Mouse (Mus musculus) CH12.LX (cell line): ENCODE measurements at regions not wholly inside any gene's neighbourhood (a gene's known extent, or its start where the extent isn't known, plus 50 kb on each side); places are given as distances from the start of the nearest gene placed in this dataset.

Source experiments
- DNase-seq: peaks from one replicate; pipeline ENCODE4 v3.0.0-alpha.2; 2013; ENCODE audit errors: extremely low read depth
- H3K27ac ChIP-seq: 2 replicates; pipeline ENCODE4 v1.5.1; 2012; ENCODE audit warnings: low read depth, mild to moderate bottlenecking, control low read depth, moderate library complexity; ENCODE audit not compliant: insufficient read depth
- H3K27me3 ChIP-seq: replicated peaks from 2 replicates; pipeline ENCODE3; 2012; ENCODE audit warnings: inconsistent platforms
- H3K36me3 ChIP-seq, 2 experiments: replicated peaks in 1 of 2; 2 replicates each; pipeline versions ENCODE3 to v1.6.1; 2012; ENCODE audit warnings: inconsistent platforms in 1 of 2, low read length in 1 of 2, mild to moderate bottlenecking in 1 of 2, mixed read lengths in 1 of 2, moderate library complexity in 1 of 2; ENCODE audit not compliant: control insufficient read depth in 1 of 2, insufficient read depth in 1 of 2
- H3K4me1 ChIP-seq, 2 experiments: 2 replicates each; pipeline ENCODE4 v1.6.1; 2012; ENCODE audit warnings: inconsistent platforms in 1 of 2, moderate library complexity in 1 of 2; ENCODE audit not compliant: insufficient read depth in 2 of 2, control insufficient read depth in 1 of 2
- H3K4me2 ChIP-seq: 2 replicates; pipeline ENCODE4 v1.6.1; 2012; ENCODE audit warnings: low read depth, mild to moderate bottlenecking, control low read depth; ENCODE audit not compliant: poor library complexity, insufficient read depth, severe bottlenecking
- H3K4me3 ChIP-seq, 3 experiments: fragments of 150-350 bp in 1 of 3; sonication (generic) in 1 of 3; replicated peaks in 1 of 3; 2 replicates each; pipeline versions ENCODE3 to v1.5.1; 2011 to 2012; ENCODE audit warnings: low read depth in 2 of 3, low read length in 2 of 3, mild to moderate bottlenecking in 2 of 3, moderate library complexity in 2 of 3, control low read depth in 1 of 3, improper control_type of control experiment in 1 of 3, inconsistent platforms in 1 of 3, mixed read lengths in 1 of 3; ENCODE audit not compliant: poor library complexity in 1 of 3
- H3K79me2 ChIP-seq: replicated peaks from 2 replicates; pipeline ENCODE4 v1.6.1; 2012; ENCODE audit warnings: mild to moderate bottlenecking, moderate library complexity; ENCODE audit not compliant: control insufficient read depth, poor library complexity, insufficient read depth, severe bottlenecking; ENCODE audit errors: extremely low read depth
- H3K9ac ChIP-seq: 2 replicates; pipeline ENCODE4 v1.6.1; 2012; ENCODE audit warnings: low read depth, mild to moderate bottlenecking, control low read depth, moderate library complexity; ENCODE audit not compliant: insufficient read depth
- H3K9me3 ChIP-seq: replicated peaks from 2 replicates; pipeline ENCODE3; 2012; ENCODE audit warnings: low read length, inconsistent platforms, mixed read lengths
- CHD1 ChIP-seq: IDR thresholded peaks from 2 replicates; pipeline ENCODE4 v1.6.1; 2012; ENCODE audit warnings: low read depth, low read length, improper control_type of control experiment, inconsistent platforms
- CHD2 ChIP-seq: IDR thresholded peaks from 2 replicates; pipeline ENCODE4 v1.6.1; 2011; ENCODE audit warnings: low read length, improper control_type of control experiment
- ETS1 ChIP-seq: conservative IDR thresholded peaks from 2 replicates; pipeline ENCODE4 v1.6.1; 2012; ENCODE audit warnings: low read depth, mild to moderate bottlenecking, inconsistent platforms, low read length, improper control_type of control experiment, moderate library complexity
- GABPA ChIP-seq: IDR thresholded peaks from 2 replicates; pipeline ENCODE4 v1.6.1; 2012; ENCODE audit warnings: low read depth, low read length, improper control_type of control experiment, inconsistent platforms; ENCODE audit not compliant: insufficient replicate concordance
- HCFC1 ChIP-seq: IDR thresholded peaks from 2 replicates; pipeline ENCODE4 v1.6.1; 2012; ENCODE audit warnings: low read depth, mild to moderate bottlenecking, inconsistent platforms, low read length, improper control_type of control experiment
- IRF4 ChIP-seq: IDR thresholded peaks from 2 replicates; pipeline ENCODE4 v1.6.1; 2014; ENCODE audit warnings: low read depth, mild to moderate bottlenecking, inconsistent platforms, low read length, improper control_type of control experiment
- JUN ChIP-seq: IDR thresholded peaks from 2 replicates; pipeline ENCODE4 v1.6.1; 2011; ENCODE audit warnings: low read depth, mild to moderate bottlenecking, low read length, improper control_type of control experiment, moderate library complexity; ENCODE audit not compliant: insufficient read depth
- KAT2A ChIP-seq: IDR thresholded peaks from 2 replicates; pipeline ENCODE4 v1.6.1; 2012; ENCODE audit warnings: low read length, improper control_type of control experiment, inconsistent platforms; ENCODE audit not compliant: insufficient replicate concordance
- MAFK ChIP-seq: IDR thresholded peaks from 2 replicates; pipeline ENCODE4 v1.6.1; 2011; ENCODE audit warnings: low read length, improper control_type of control experiment; ENCODE audit not compliant: insufficient replicate concordance
- MAX ChIP-seq: IDR thresholded peaks from 2 replicates; pipeline ENCODE4 v1.6.1; 2011; ENCODE audit warnings: low read length, improper control_type of control experiment
- MAZ ChIP-seq: IDR thresholded peaks from 2 replicates; pipeline ENCODE4 v1.6.1; 2012; ENCODE audit warnings: low read depth, mild to moderate bottlenecking, inconsistent platforms, low read length, improper control_type of control experiment, moderate library complexity
- MXI1 ChIP-seq: IDR thresholded peaks from 2 replicates; pipeline ENCODE4 v1.6.1; 2011; ENCODE audit warnings: mild to moderate bottlenecking, low read depth, low read length, improper control_type of control experiment
- PAX5 ChIP-seq: IDR thresholded peaks from 2 replicates; pipeline ENCODE4 v1.6.1; 2012; ENCODE audit warnings: low read length, inconsistent platforms, mixed read lengths
- POLR2AphosphoS2 ChIP-seq: IDR thresholded peaks from 2 replicates; pipeline ENCODE4 v1.6.1; 2011; ENCODE audit warnings: low read depth, low read length, improper control_type of control experiment
- RCOR1 ChIP-seq: conservative IDR thresholded peaks from 2 replicates; pipeline ENCODE4 v1.6.1; 2012; ENCODE audit warnings: low read depth, mild to moderate bottlenecking, inconsistent platforms, low read length, improper control_type of control experiment
- SMC3 ChIP-seq: IDR thresholded peaks from 2 replicates; pipeline ENCODE4 v1.6.1; 2011; ENCODE audit warnings: low read depth, low read length, improper control_type of control experiment
- TBP ChIP-seq: conservative IDR thresholded peaks from 2 replicates; pipeline ENCODE4 v1.6.1; 2011; ENCODE audit warnings: low read depth, low read length, improper control_type of control experiment
- TCF12 ChIP-seq: IDR thresholded peaks from 2 replicates; pipeline ENCODE4 v1.6.1; 2014; ENCODE audit warnings: low read depth, mild to moderate bottlenecking, inconsistent platforms, low read length, improper control_type of control experiment
- USF2 ChIP-seq: conservative IDR thresholded peaks from 2 replicates; pipeline ENCODE4 v1.6.1; 2011; ENCODE audit warnings: low read depth, low read length, improper control_type of control experiment
- ZC3H11A ChIP-seq: IDR thresholded peaks from 2 replicates; pipeline ENCODE4 v1.6.1; 2012; ENCODE audit warnings: low read depth, mild to moderate bottlenecking, inconsistent platforms, low read length, improper control_type of control experiment
- ZMIZ1 ChIP-seq: IDR thresholded peaks from 2 replicates; pipeline ENCODE4 v1.6.1; 2012; ENCODE audit warnings: low read depth, mild to moderate bottlenecking, inconsistent platforms, low read length, improper control_type of control experiment
- dilution Hi-C: fragments of 300-500 bp; cut with MboI; formaldehyde crosslinking; loops from 2 replicates; pipeline ENCODE4 v1.14.3; 2020; ENCODE audit warnings: low sequenced_read_pairs; ENCODE audit not compliant: extremely low pct_unique_long_range_greater_than_20kb, extremely low pct_ligation_motif_present
- in situ Hi-C: fragments of 300-500 bp; cut with MboI; formaldehyde crosslinking; loops from 3 replicates; pipeline ENCODE4 v1.14.3; 2019; ENCODE audit warnings: low sequenced_read_pairs, low pct_ligation_motif_present, low pct_unique_long_range_greater_than_20kb, mixed read lengths

GRCm38 (mm10) chr9:63059234-63059842 is 71.6 kb upstream of the Pias1 start:
- dilution Hi-C loops (no loop called here), in situ Hi-C loops (no loop called here)
- no peak for TF ChIP-seq HCFC1
- TF ChIP-seq SMC3, result no peak
- no peak for TF ChIP-seq JUN
- no peak for TF ChIP-seq KAT2A
- no peak for TF ChIP-seq ZC3H11A
- no peak for TF ChIP-seq ETS1
- TF ChIP-seq MAFK, result no peak
- no peak for TF ChIP-seq RCOR1
- no peak for TF ChIP-seq TBP
- TF ChIP-seq MXI1, result no peak
- no peak for TF ChIP-seq GABPA
- TF ChIP-seq TCF12, result no peak
- TF ChIP-seq MAZ, result no peak
- no peak for TF ChIP-seq ZMIZ1
- no peak for TF ChIP-seq CHD2
- no peak for TF ChIP-seq IRF4
- TF ChIP-seq POLR2AphosphoS2, result no peak
- no peaks in the 10 kb centered on the region for H3K27me3 ChIP-seq
- no peaks in the 10 kb centered on the region for H3K36me3 ChIP-seq
- H3K9ac ChIP-seq, result no peak overlapping the region
- DNase-seq, result no peak
- H3K9me3 ChIP-seq, result peaks cover 7% of the 10 kb centered on the region
- H3K79me2 ChIP-seq, result no peaks in the 10 kb centered on the region
- H3K4me3 ChIP-seq, result no peak overlapping the region
- H3K4me2 ChIP-seq, result no peak overlapping the region
- peaks cover 0 to 17% of the 10 kb centered on the region in 2 experiments; a peak in 2 of 4 replicates for H3K4me1 ChIP-seq
- no peak overlapping the region for H3K27ac ChIP-seq

GRCm38 (mm10) chr9:63058506-63059233 is 70.9 kb upstream of the Pias1 start:
- Histone ChIP-seq H3K27me3 (no peaks in the 10 kb centered on the region), H3K4me1 (peaks cover 0 to 17% of the 10 kb centered on the region in 2 experiments; a peak in 2 of 4 replicates), H3K9ac (no peak overlapping the region), H3K79me2 (no peaks in the 10 kb centered on the region), H3K36me3 (no peaks in the 10 kb centered on the region), H3K9me3 (peaks cover 7% of the 10 kb centered on the region), H3K4me3 (no peak overlapping the region), H3K27ac (no peak overlapping the region), H3K4me2 (no peak overlapping the region)
- in situ Hi-C loops, result no loop called here
- TF ChIP-seq ZC3H11A (no peak), MAX (no peak), USF2 (no peak), HCFC1 (no peak), CHD1 (no peak), ZMIZ1 (no peak), SMC3 (no peak), PAX5 (no peak), RCOR1 (no peak), MAFK (no peak), MAZ (no peak)
- dilution Hi-C loops, result no loop called here
- DNase-seq, result no peak
